Mouse (Mus musculus): ENCODE data around the gene Gm4131.

DNA sequence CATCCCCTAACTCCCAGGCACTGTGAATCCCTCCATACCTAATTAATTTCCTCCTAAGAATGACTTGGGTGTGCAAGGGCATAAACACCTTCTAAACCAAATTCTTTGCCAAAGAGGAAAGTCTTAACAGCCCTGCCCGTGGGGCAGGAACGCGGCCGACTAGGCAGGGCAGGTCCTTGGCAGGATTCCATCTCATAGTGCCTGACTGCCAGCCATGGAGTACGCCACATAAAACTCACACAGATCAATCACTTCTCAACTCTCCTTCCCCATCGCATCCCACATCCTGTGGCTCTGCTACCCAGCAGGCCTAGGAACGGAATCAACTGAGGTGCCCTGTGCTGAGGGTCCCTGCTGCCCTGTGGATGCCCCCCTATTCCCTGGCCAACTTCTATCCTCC, 3.0 kb downstream of the Gm4131 start:
- TF ChIP-seq CTCF (IDR thresholded peaks at IDR 0.05; ENCODE audit: low read depth) (no peak), EP300 (IDR thresholded peaks at IDR 0.05; ENCODE audit: low read depth) (no peak)

Measured in heart, postnatal 0 days (tissue).